ENCODE assay signal across 9 mouse cellular contexts in genomic region chr1:194658459-194659160, GRCm38 (mm10). TPM values are rescaled to one million over a fixed set of nuclear protein-coding genes. Genes with fewer than 3 reads are reported as not detected.
A peak's percentile ranks its signal among the peaks of the same experiment; 100 is the strongest.
DNase-seq lines count a peak whose midpoint lies in the region; ATAC-seq lines count a peak whose summit lies in the region.
"Had no signal": no experiment of that assay in that cellular context is flagged by ENCODE, and none has a peak within 500 bp of the region (broad histone marks: within the 10 kb centered on the region; RNA-seq: fewer than 3 reads in every experiment).

No protein-coding gene starts in this region.

- no peaks in the 10 kb centered on the region for H3K9me3 ChIP-seq in lung, embryonic 16.5 days (ENCODE audit: control insufficient read depth, low read length)
- no peaks in the 10 kb centered on the region for H3K9me3 ChIP-seq in stomach, embryonic 15.5 days

- H3K4me3 ChIP-seq in lung, embryonic 16.5 days (ENCODE audit: low read length): no peak overlapping the region
- H3K4me3 ChIP-seq in stomach, embryonic 15.5 days (replicated peaks): no peak overlapping the region

- peak overlapping the region; percentile 3; the same call in 1 of the 2 replicates for H3K27ac ChIP-seq in lung, embryonic 16.5 days (ENCODE audit: low read length)
- peak overlapping the region; percentile 31; the same call in 1 of the 2 replicates for H3K27ac ChIP-seq in stomach, embryonic 15.5 days

- H3K36me3 ChIP-seq in lung, embryonic 16.5 days (ENCODE audit: control insufficient read depth, insufficient read depth, low read length): 0 out of 2 replicates have a peak, but pooled peaks cover 3% of the 10 kb centered on the region
- peaks cover 6% of the 10 kb centered on the region; the same call in 1 of the 2 replicates for H3K36me3 ChIP-seq in stomach, embryonic 15.5 days

- no peak overlapping the region for H3K9ac ChIP-seq in lung, embryonic 16.5 days (ENCODE audit: low read length)
- H3K9ac ChIP-seq in stomach, embryonic 15.5 days: no peak overlapping the region

- no peak overlapping the region for H3K4me2 ChIP-seq in lung, embryonic 16.5 days (ENCODE audit: low read depth, low read length)
- no peak overlapping the region for H3K4me2 ChIP-seq in stomach, embryonic 15.5 days
- H3K4me2 ChIP-seq: midbrain, embryonic 11.5 days had no signal

- H3K27me3 ChIP-seq in lung, embryonic 16.5 days (ENCODE audit: control insufficient read depth, insufficient read depth, low read depth, low read length): no peaks in the 10 kb centered on the region
- no peaks in the 10 kb centered on the region for H3K27me3 ChIP-seq in stomach, embryonic 15.5 days (replicated peaks)

- H3K4me1 ChIP-seq in lung, embryonic 16.5 days (replicated peaks; ENCODE audit: control insufficient read depth, insufficient read depth, low read length): peaks cover 7% of the 10 kb centered on the region
- 0 out of 2 replicates have a peak, but pooled peaks cover 2% of the 10 kb centered on the region for H3K4me1 ChIP-seq in stomach, embryonic 15.5 days

- peak; percentile 28; the same call in 1 of the 2 replicates for ATAC-seq in lung, embryonic 16.5 days (ENCODE audit: low read depth)
- ATAC-seq in stomach, embryonic 15.5 days (ENCODE audit: insufficient read depth, low FRiP score, low read depth): no peak

- DNase-seq in adrenal gland, postnatal 14 days: peak; percentile 38
- DNase-seq in adrenal gland, adult 18-20 months (ENCODE audit: low spot score in 2 of 2): no peak
- no peak for DNase-seq in lung, postnatal 25 days (ENCODE audit: low spot score)
- DNase-seq in kidney, adult 11 months: peak; percentile 46
- no peak for DNase-seq in spleen, adult 12 weeks (ENCODE audit: low spot score)
- no peak for DNase-seq in spleen, postnatal 14 days (ENCODE audit: low spot score in 2 of 2)

- 38% methylated on average over 1 of the region's 1 CpGs for WGBS in lung, embryonic 16.5 days
- 61% methylated on average over 1 of the region's 1 CpGs for WGBS in stomach, embryonic 15.5 days

RNA-seq across cellular contexts. Expression of gene Plxna2, which starts 40.6 kb away (rescaled TPM):
- total RNA-seq in adrenal gland, postnatal 14 days (2021): 15.2 and 17.3 TPM in 2 replicates
- 10 to 100 TPM; 10.1 to 12.2 TPM for total RNA-seq in adrenal gland, adult 18-20 months (2021)
- 10.4 and 10.6 TPM in 2 replicates for polyA plus RNA-seq in lung, embryonic 16.5 days (2015; fragmentation: Nextera tagmentation; extraction: Ambion mirVana)
- 6.6 and 8.3 TPM in 2 replicates for polyA plus RNA-seq in stomach, embryonic 15.5 days (2015; fragmentation: Nextera tagmentation; extraction: Ambion mirVana)

Comparison
In these comparisons a context has a peak if more than half of its experiments do, and no peak if none do; other contexts are left out.
1. DNase-seq: peak in adrenal gland, postnatal 14 days (single experiment) and kidney, adult 11 months (single experiment); none in adrenal gland, adult 18-20 months (0 of 2), lung, postnatal 25 days (single experiment), spleen, adult 12 weeks (single experiment) and spleen, postnatal 14 days (0 of 2).